Comparison of ENCODE assay signal across 8 mouse cellular contexts in genomic region chrX:97431391-97431803, GRCm38 (mm10). TPM values are rescaled to one million over a fixed set of nuclear protein-coding genes. Genes with fewer than 3 reads are reported as not detected.
DNase-seq lines count a peak whose midpoint lies in the region; ATAC-seq lines count a peak whose summit lies in the region.

No protein-coding gene starts in this region.

- intact Hi-C loops in left cerebral cortex, postnatal 25 days (cut with DNase I) = loop anchor here (5.0 kb wide), 2 partner anchors 1186 to 1251 kb away; no protein-coding TSS in a partner anchor

- ATAC-seq in megakaryocyte-erythroid progenitor cell, adult 5-6 weeks (replicated peaks; ENCODE audit: low FRiP score, low TSS enrichment, poor library complexity, severe bottlenecking) = peak; percentile 89

- DNase-seq in 3134 (ENCODE audit: extremely low read depth, insufficient read length, low spot score) = peak; percentile 20
- peak; percentile 29 for DNase-seq in adrenal gland, adult 2 months
- DNase-seq in embryo, embryonic 11.5 days (ENCODE audit: low read depth, low spot score) = peak; percentile 35
- peak; percentile 47 to 72 for DNase-seq in heart, adult 18-20 months
- peak; percentile 21 for DNase-seq in kidney, adult 11 months
- peak; percentile 48 to 76 for DNase-seq in left cerebral cortex, postnatal 25 days (ENCODE audit: low spot score in 2 of 2)
- DNase-seq in right cerebral cortex, postnatal 36 days (ENCODE audit: low spot score in 2 of 2) = peak; percentile 10 to 11

RNA-seq across cellular contexts. Expression of gene Eda2r, which starts 54.4 kb away (rescaled TPM):
- 1 to 10 TPM in 1 of 2 experiments, under 1 TPM in 1; 0.78 to 1.7 TPM for total RNA-seq in adrenal gland, adult 2 months (2021)
- 0.16 and 0.22 TPM in 2 replicates for polyA plus RNA-seq in adrenal gland, adult 2 months (2012; rRNA removed)
- total RNA-seq in heart, adult 18-20 months (2021) = 1 to 10 TPM; 2.3 to 3.9 TPM
- under 1 TPM in 1 of 2 experiments, not detected in 1; 0.16 TPM for total RNA-seq in left cerebral cortex, postnatal 25 days (2021)
- 0.26 and 1.4 TPM in 2 replicates for total RNA-seq in megakaryocyte-erythroid progenitor cell, adult 5-6 weeks (2014; fragmentation: Nextera tagmentation)
- 0.56 and 2.7 TPM in 2 replicates for total RNA-seq in megakaryocyte-erythroid progenitor cell, adult 5-6 weeks (2017)

Comparison
In these comparisons a context has a peak if more than half of its experiments do, and no peak if none do; other contexts are left out.
1. Peak in every context shown above with its lines: DNase-seq and ATAC-seq.
2. DNase-seq: peak in every context shown above with its lines; median percentile 62 in left cerebral cortex, postnatal 25 days; 60 in heart, adult 18-20 months; 35 in embryo, embryonic 11.5 days; 29 in adrenal gland, adult 2 months; 21 in kidney, adult 11 months; 20 in 3134; 10 in right cerebral cortex, postnatal 36 days.